8 mouse cellular contexts compared by ENCODE assay signal in genomic region chr4:83183288-83183930, GRCm38 (mm10).
A peak's percentile ranks its signal among the peaks of the same experiment; 100 is the strongest.
DNase-seq lines count a peak whose midpoint lies in the region; ATAC-seq and TF ChIP-seq lines count a peak whose summit lies in the region.

No protein-coding gene starts in this region.

- ATAC-seq in embryonic facial prominence, embryonic 11.5 days (replicated peaks; ENCODE audit: insufficient number of reproducible peaks, low FRiP score, low TSS enrichment, low read depth), result peak; percentile 82
- peak; percentile 91 for ATAC-seq in midbrain, embryonic 16.5 days

- TF ChIP-seq POLR2A in kidney, adult 2 months (IDR thresholded peaks at IDR 0.05; ENCODE audit: low read depth, low read length), result no peak

- H3K4me2 ChIP-seq in embryonic facial prominence, embryonic 11.5 days (ENCODE audit: low read depth, low read length), result no peak overlapping the region; the same call in 1 of the 2 replicates
- no peak overlapping the region for H3K4me2 ChIP-seq in midbrain, embryonic 16.5 days (ENCODE audit: low read length)

- H3K4me3 ChIP-seq in embryonic facial prominence, embryonic 11.5 days (ENCODE audit: low read depth, low read length), result no peak overlapping the region
- H3K4me3 ChIP-seq in kidney, adult 2 months (ENCODE audit: insufficient read depth, low read depth, low read length), result no peak overlapping the region
- no peak overlapping the region for H3K4me3 ChIP-seq in midbrain, embryonic 16.5 days (ENCODE audit: low read depth, low read length)

- H3K27ac ChIP-seq in embryonic facial prominence, embryonic 11.5 days (replicated peaks; ENCODE audit: low read depth, low read length), result no peak overlapping the region
- no peak overlapping the region for H3K27ac ChIP-seq in kidney, adult 2 months (ENCODE audit: insufficient read depth, low read depth, low read length)
- H3K27ac ChIP-seq in midbrain, embryonic 16.5 days (ENCODE audit: low read length), result no peak overlapping the region

- no peak overlapping the region for H3K9ac ChIP-seq in embryonic facial prominence, embryonic 11.5 days (replicated peaks; ENCODE audit: low read length)
- no peak overlapping the region for H3K9ac ChIP-seq in midbrain, embryonic 16.5 days (ENCODE audit: low read depth, low read length)

- WGBS in embryonic facial prominence, embryonic 11.5 days, result 31% methylated on average over 9 of the region's 9 CpGs
- 38% methylated on average over 9 of the region's 9 CpGs for WGBS in kidney, adult 2 months
- 37% methylated on average over 9 of the region's 9 CpGs for WGBS in midbrain, embryonic 16.5 days

- no peaks in the 10 kb centered on the region for H3K27me3 ChIP-seq in embryonic facial prominence, embryonic 11.5 days (ENCODE audit: control insufficient read depth, insufficient read depth, low read length)
- no peaks in the 10 kb centered on the region for H3K27me3 ChIP-seq in kidney, adult 2 months (replicated peaks; ENCODE audit: control insufficient read depth, insufficient read depth, low read length)
- H3K27me3 ChIP-seq in midbrain, embryonic 16.5 days (ENCODE audit: control insufficient read depth, insufficient read depth, low read depth, low read length), result no peaks in the 10 kb centered on the region

- TF ChIP-seq CTCF in kidney, adult 2 months (conservative IDR thresholded peaks at IDR 0.05; ENCODE audit: insufficient read depth, insufficient read length, low read depth, low read length), result peak; percentile 77

- no peaks in the 10 kb centered on the region for H3K9me3 ChIP-seq in embryonic facial prominence, embryonic 11.5 days (replicated peaks; ENCODE audit: control insufficient read depth, low read length)
- no peaks in the 10 kb centered on the region for H3K9me3 ChIP-seq in midbrain, embryonic 16.5 days (replicated peaks; ENCODE audit: control insufficient read depth, low read length, poor library complexity, severe bottlenecking)

- intact Hi-C loops in left cerebral cortex, postnatal 36 days (cut with DNase I), result loop anchor here (5.0 to 10.0 kb wide), 3 partner anchors 236 to 379 kb away; no protein-coding TSS in a partner anchor

- H3K4me1 ChIP-seq in embryonic facial prominence, embryonic 11.5 days (ENCODE audit: control insufficient read depth, insufficient read depth, low read length), result no peaks in the 10 kb centered on the region
- H3K4me1 ChIP-seq in kidney, adult 2 months (ENCODE audit: control insufficient read depth, insufficient read depth, low read length), result no peaks in the 10 kb centered on the region
- H3K4me1 ChIP-seq in midbrain, embryonic 16.5 days (ENCODE audit: control insufficient read depth, insufficient read depth, low read length), result no peaks in the 10 kb centered on the region; the same call in 1 of the 2 replicates

- peak; percentile 51 for DNase-seq in 416B (ENCODE audit: low read depth)
- peak; percentile 51 for DNase-seq in adrenal gland, postnatal 10 days
- DNase-seq in embryonic facial prominence, embryonic 11.5 days (ENCODE audit: low spot score), result peak; percentile 85
- DNase-seq in heart, adult 18-20 months, result peak; percentile 39 to 75
- peak; percentile 57 for DNase-seq in kidney, adult 2 months
- peak; percentile 58 to 71 for DNase-seq in left cerebral cortex, postnatal 36 days (ENCODE audit: low spot score in 2 of 2)
- peak; percentile 68 for DNase-seq in testis, postnatal 10 days (ENCODE audit: low spot score)

- no peaks in the 10 kb centered on the region for H3K36me3 ChIP-seq in embryonic facial prominence, embryonic 11.5 days (replicated peaks; ENCODE audit: control insufficient read depth, insufficient read depth, low read depth, low read length)
- no peaks in the 10 kb centered on the region for H3K36me3 ChIP-seq in kidney, adult 2 months (ENCODE audit: control insufficient read depth, insufficient read depth, low read length)
- H3K36me3 ChIP-seq in midbrain, embryonic 16.5 days (ENCODE audit: control insufficient read depth, insufficient read depth, low read length), result no peaks in the 10 kb centered on the region
